Comparison of ENCODE assay signal across 20 mouse cellular contexts in genomic region chr9:71160849-71161711, GRCm38 (mm10). TPM values are rescaled to one million over a fixed set of nuclear protein-coding genes. Genes with fewer than 3 reads are reported as not detected.
DNase-seq lines count a peak whose midpoint lies in the region; ATAC-seq and TF ChIP-seq lines count a peak whose summit lies in the region.
"Had no signal": no experiment of that assay in that cellular context is flagged by ENCODE, and none has a peak within 500 bp of the region (broad histone marks: within the 10 kb centered on the region; RNA-seq: fewer than 3 reads in every experiment).

No protein-coding gene starts in this region.

- no peak for ATAC-seq in liver, embryonic 14.5 days (ENCODE audit: insufficient read depth)
- ATAC-seq in monocyte, adult 5-6 weeks (replicated peaks; ENCODE audit: insufficient number of reproducible peaks, low FRiP score, low TSS enrichment, poor library complexity, severe bottlenecking): peak; percentile 9; the same call in 1 of the 2 replicates
- no peak for ATAC-seq in forebrain, embryonic 15.5 days (replicated peaks)
- ATAC-seq: midbrain, embryonic 13.5 days had no signal

- no peaks in the 10 kb centered on the region for H3K9me3 ChIP-seq in liver, embryonic 14.5 days (ENCODE audit: control insufficient read depth, low read length)
- no peaks in the 10 kb centered on the region for H3K9me3 ChIP-seq in forebrain, embryonic 15.5 days
- H3K9me3 ChIP-seq: embryonic facial prominence, embryonic 13.5 days; hindbrain, embryonic 15.5 days; limb, embryonic 12.5 days; lung, embryonic 15.5 days; midbrain, embryonic 13.5 days; neural tube, embryonic 15.5 days had no signal

- TF ChIP-seq EP300 in liver, embryonic 14.5 days (IDR thresholded peaks at IDR 0.05; ENCODE audit: low read depth): no peak

- DNase-seq in heart, adult 11 months: peak; percentile 34
- DNase-seq in heart, postnatal 4 days: no peak
- DNase-seq in R1 (ENCODE audit: low read depth, low spot score): peak; percentile 13
- no peak for DNase-seq in liver, embryonic 14.5 days (ENCODE audit: low read depth in 3 of 3, low spot score in 3 of 3)
- DNase-seq in cerebellum, adult 2 months: no peak
- DNase-seq: cerebellum, adult 9-11 months; heart, adult 2 months; heart, postnatal 36 days; kidney, adult 18-20 months; kidney, postnatal 25 days; thymus, postnatal 14 days had no signal

- H3K27me3 ChIP-seq in liver, embryonic 14.5 days (ENCODE audit: control insufficient read depth, insufficient read depth, low read length): no peaks in the 10 kb centered on the region
- no peaks in the 10 kb centered on the region for H3K27me3 ChIP-seq in forebrain, embryonic 15.5 days
- no peaks in the 10 kb centered on the region for H3K27me3 ChIP-seq in cerebellum, adult 2 months (ENCODE audit: control insufficient read depth, insufficient read depth, low read length)
- H3K27me3 ChIP-seq: embryonic facial prominence, embryonic 13.5 days; hindbrain, embryonic 15.5 days; limb, embryonic 12.5 days; lung, embryonic 15.5 days; midbrain, embryonic 13.5 days; neural tube, embryonic 15.5 days had no signal

- H3K4me1 ChIP-seq in liver, embryonic 14.5 days (replicated peaks; ENCODE audit: control insufficient read depth in 2 of 2, insufficient read depth in 2 of 2, low read length in 1 of 2): peaks cover 89 to 94% of the 10 kb centered on the region in 2 experiments
- no peaks in the 10 kb centered on the region for H3K4me1 ChIP-seq in forebrain, embryonic 15.5 days
- no peaks in the 10 kb centered on the region for H3K4me1 ChIP-seq in cerebellum, adult 2 months (ENCODE audit: control insufficient read depth, insufficient read depth, low read length)
- H3K4me1 ChIP-seq: embryonic facial prominence, embryonic 13.5 days; hindbrain, embryonic 15.5 days; limb, embryonic 12.5 days; lung, embryonic 15.5 days; midbrain, embryonic 13.5 days; neural tube, embryonic 15.5 days had no signal

- peak overlapping the region; percentile 7 to 30; a peak in 2 of 4 replicates for H3K4me3 ChIP-seq in liver, embryonic 14.5 days (ENCODE audit: insufficient read depth in 1 of 2, low read depth in 2 of 2, low read length in 2 of 2)
- H3K4me3 ChIP-seq in forebrain, embryonic 15.5 days: no peak overlapping the region
- no peak overlapping the region for H3K4me3 ChIP-seq in cerebellum, adult 2 months (replicated peaks; ENCODE audit: insufficient read depth, low read depth, low read length)
- H3K4me3 ChIP-seq: embryonic facial prominence, embryonic 13.5 days; heart, adult 2 months; hindbrain, embryonic 15.5 days; limb, embryonic 12.5 days; lung, embryonic 15.5 days; midbrain, embryonic 13.5 days; myocyte; neural tube, embryonic 15.5 days had no signal

- TF ChIP-seq POLR2A in cerebellum, adult 2 months (IDR thresholded peaks at IDR 0.05; ENCODE audit: borderline replicate concordance, insufficient read depth, low read length): no peak

- H3K27ac ChIP-seq in liver, embryonic 14.5 days: peak overlapping the region; percentile 78
- no peak overlapping the region for H3K27ac ChIP-seq in forebrain, embryonic 15.5 days (replicated peaks)
- H3K27ac ChIP-seq in cerebellum, adult 2 months (ENCODE audit: insufficient read depth, low read length): no peak overlapping the region
- H3K27ac ChIP-seq: embryonic facial prominence, embryonic 13.5 days; heart, adult 2 months; hindbrain, embryonic 15.5 days; limb, embryonic 12.5 days; lung, embryonic 15.5 days; midbrain, embryonic 13.5 days; neural tube, embryonic 15.5 days had no signal

- no peaks in the 10 kb centered on the region for H3K36me3 ChIP-seq in liver, embryonic 14.5 days (replicated peaks; ENCODE audit: control insufficient read depth, insufficient read depth, low read depth)
- H3K36me3 ChIP-seq in forebrain, embryonic 15.5 days: no peaks in the 10 kb centered on the region
- H3K36me3 ChIP-seq: embryonic facial prominence, embryonic 13.5 days; hindbrain, embryonic 15.5 days; limb, embryonic 12.5 days; lung, embryonic 15.5 days; midbrain, embryonic 13.5 days; neural tube, embryonic 15.5 days had no signal

- peak overlapping the region; percentile 74 for H3K4me2 ChIP-seq in liver, embryonic 14.5 days (ENCODE audit: low read depth)
- no peak overlapping the region for H3K4me2 ChIP-seq in forebrain, embryonic 15.5 days (replicated peaks)
- H3K4me2 ChIP-seq: embryonic facial prominence, embryonic 13.5 days; hindbrain, embryonic 15.5 days; limb, embryonic 12.5 days; lung, embryonic 15.5 days; midbrain, embryonic 13.5 days; neural tube, embryonic 15.5 days had no signal

- TF ChIP-seq CTCF in liver, embryonic 14.5 days (IDR thresholded peaks at IDR 0.05; ENCODE audit: low read depth): no peak
- TF ChIP-seq CTCF in cerebellum, adult 2 months (IDR thresholded peaks at IDR 0.05; ENCODE audit: borderline replicate concordance, insufficient read depth, low read depth, low read length): no peak

- peak overlapping the region; percentile 50 for H3K9ac ChIP-seq in liver, embryonic 14.5 days (replicated peaks)
- no peak overlapping the region for H3K9ac ChIP-seq in forebrain, embryonic 15.5 days (replicated peaks)
- H3K9ac ChIP-seq: embryonic facial prominence, embryonic 13.5 days; hindbrain, embryonic 15.5 days; limb, embryonic 12.5 days; lung, embryonic 15.5 days; midbrain, embryonic 13.5 days; neural tube, embryonic 15.5 days had no signal

- 42% methylated on average over 13 of the region's 13 CpGs for WGBS in liver, embryonic 14.5 days (ENCODE audit: insufficient replicate concordance)
- WGBS in forebrain, embryonic 15.5 days: 89% methylated on average over 13 of the region's 13 CpGs
- 85% methylated on average over 13 of the region's 13 CpGs for WGBS in cerebellum, adult 2 months

RNA-seq across cellular contexts. Expression of gene Aqp9, which starts 7.4 kb away (rescaled TPM):
- under 1 TPM; 0.09 to 0.24 TPM for total RNA-seq in heart, postnatal 4 days (2021)
- polyA plus RNA-seq in liver, embryonic 14.5 days (2012; rRNA removed): 3.5 and 4.1 TPM in 2 replicates
- polyA plus RNA-seq in liver, embryonic 14.5 days (2014; fragmentation: Nextera tagmentation; extraction: Ambion mirVana): 8.6 and 9.0 TPM in 2 replicates
- total RNA-seq in monocyte, adult 5-6 weeks (2017): 13.4 to 39.6 TPM (median 30.9 TPM) in 3 replicates
- 0.37 and 0.98 TPM in 2 replicates for polyA plus RNA-seq in forebrain, embryonic 15.5 days (2015; fragmentation: Nextera tagmentation; extraction: Ambion mirVana)
- 1.0 and 1.3 TPM in 2 replicates for polyA plus RNA-seq in cerebellum, adult 2 months (2012; rRNA removed)

RNA-seq across cellular contexts. Expression of gene Aldh1a2, which starts 54.5 kb away (rescaled TPM):
- total RNA-seq in heart, postnatal 4 days (2021): 10 to 100 TPM; 56.7 to 59.8 TPM
- 0.47 and 0.58 TPM in 2 replicates for polyA plus RNA-seq in liver, embryonic 14.5 days (2012; rRNA removed)
- 0.79 and 1.3 TPM in 2 replicates for polyA plus RNA-seq in liver, embryonic 14.5 days (2014; fragmentation: Nextera tagmentation; extraction: Ambion mirVana)
- 2.6 to 3.9 TPM (median 2.6 TPM) in 3 replicates for total RNA-seq in monocyte, adult 5-6 weeks (2017)
- polyA plus RNA-seq in forebrain, embryonic 15.5 days (2015; fragmentation: Nextera tagmentation; extraction: Ambion mirVana): 10.4 and 11.3 TPM in 2 replicates
- 3.3 and 7.1 TPM in 2 replicates for polyA plus RNA-seq in cerebellum, adult 2 months (2012; rRNA removed)

Comparison
In these comparisons a context has a peak if more than half of its experiments do, and no peak if none do; other contexts are left out.
1. DNase-seq: peak in heart, adult 11 months (single experiment) and R1 (single experiment); none in heart, postnatal 4 days (single experiment), liver, embryonic 14.5 days (0 of 3) and cerebellum, adult 2 months (0 of 2).
2. H3K4me3 ChIP-seq: peak in liver, embryonic 14.5 days (2 of 2); none in forebrain, embryonic 15.5 days (single experiment) and cerebellum, adult 2 months (single experiment).